Mouse (Mus musculus): ENCODE results near the gene Inpp5b.
A peak's percentile ranks its signal among the peaks of the same experiment; 100 is the strongest.

Gene Inpp5b

DNA sequence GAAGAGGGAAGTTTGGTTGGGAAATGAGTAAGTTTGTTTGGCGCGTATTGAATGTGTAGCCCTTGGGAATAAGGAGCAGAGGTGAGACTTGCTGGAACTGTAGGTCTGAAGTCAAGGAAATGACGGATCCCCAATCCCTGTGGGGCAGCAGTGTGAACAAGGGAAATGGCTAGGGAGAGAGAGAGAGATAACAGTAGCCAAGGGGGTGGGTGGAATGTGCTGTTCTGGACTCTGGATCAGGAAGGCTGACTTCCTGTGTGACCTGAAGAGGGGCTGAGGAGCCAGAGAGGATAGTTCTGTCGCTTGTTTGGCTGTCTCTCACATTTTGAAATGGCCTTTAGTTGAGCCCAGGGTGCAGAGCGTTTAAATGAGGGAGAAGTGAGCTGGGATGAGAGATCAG, 66.9 kb downstream of the Inpp5b start:
- DNase-seq (ENCODE audit: extremely low read depth, insufficient read length, low spot score) = no peak

DNA sequence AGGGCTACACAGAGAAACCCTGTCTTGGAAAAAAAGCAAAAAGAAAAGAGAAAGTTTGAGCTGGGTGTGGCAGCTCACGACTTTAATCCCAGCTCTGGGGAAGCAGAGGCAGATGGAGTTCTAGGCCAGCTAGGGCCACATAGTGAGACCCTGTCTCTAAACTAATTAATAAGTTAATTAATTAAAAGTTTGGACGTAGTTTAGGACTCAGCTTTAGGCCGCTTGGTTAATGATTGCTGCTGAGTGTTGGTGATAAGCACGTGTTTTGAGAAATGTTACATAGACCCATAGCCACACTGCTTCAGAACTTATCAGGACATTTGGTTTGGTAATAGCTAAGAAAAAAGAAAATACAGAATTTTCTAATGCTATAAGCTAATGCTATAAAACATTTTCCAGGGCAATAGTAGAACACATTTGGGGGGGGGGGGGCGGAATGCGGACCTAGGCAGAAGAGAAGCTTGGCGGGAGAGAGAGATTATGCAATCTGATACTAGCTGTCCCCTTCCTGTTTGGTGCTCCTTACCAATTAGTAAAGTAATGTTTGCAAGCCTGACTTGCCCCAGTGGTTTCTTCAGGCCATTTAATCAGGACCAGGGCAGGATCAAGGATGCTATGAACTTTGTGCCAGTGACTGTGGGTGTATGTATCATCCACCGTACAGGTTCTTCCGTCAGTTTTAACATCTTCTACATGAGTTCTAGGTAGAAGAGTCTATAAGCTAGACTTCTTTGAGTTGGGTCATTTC, 67.7 kb downstream of the Inpp5b start:
- no peak for DNase-seq (ENCODE audit: extremely low read depth, insufficient read length, low spot score)

DNA sequence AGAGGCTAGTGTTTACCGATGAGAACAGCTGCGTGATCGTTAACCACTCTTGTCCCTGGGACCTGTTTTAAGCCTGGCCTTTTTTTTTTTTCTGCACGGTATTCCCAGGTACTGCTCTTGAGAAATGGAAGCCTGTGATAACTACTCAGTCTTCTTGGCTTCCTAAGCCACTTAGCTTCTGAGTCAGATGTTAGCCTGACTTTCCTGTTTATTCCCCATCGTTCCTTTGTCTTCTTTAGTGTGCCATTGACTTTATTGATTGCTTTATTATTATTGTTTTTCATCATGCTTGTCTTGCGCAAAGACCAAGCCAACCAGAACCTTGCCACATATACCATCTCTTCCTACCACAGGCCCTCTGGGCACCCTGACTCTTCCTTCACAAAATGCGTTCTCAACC, 68.4 kb downstream of the Inpp5b start:
- DNase-seq (ENCODE audit: extremely low read depth, insufficient read length, low spot score) = no peak

DNA sequence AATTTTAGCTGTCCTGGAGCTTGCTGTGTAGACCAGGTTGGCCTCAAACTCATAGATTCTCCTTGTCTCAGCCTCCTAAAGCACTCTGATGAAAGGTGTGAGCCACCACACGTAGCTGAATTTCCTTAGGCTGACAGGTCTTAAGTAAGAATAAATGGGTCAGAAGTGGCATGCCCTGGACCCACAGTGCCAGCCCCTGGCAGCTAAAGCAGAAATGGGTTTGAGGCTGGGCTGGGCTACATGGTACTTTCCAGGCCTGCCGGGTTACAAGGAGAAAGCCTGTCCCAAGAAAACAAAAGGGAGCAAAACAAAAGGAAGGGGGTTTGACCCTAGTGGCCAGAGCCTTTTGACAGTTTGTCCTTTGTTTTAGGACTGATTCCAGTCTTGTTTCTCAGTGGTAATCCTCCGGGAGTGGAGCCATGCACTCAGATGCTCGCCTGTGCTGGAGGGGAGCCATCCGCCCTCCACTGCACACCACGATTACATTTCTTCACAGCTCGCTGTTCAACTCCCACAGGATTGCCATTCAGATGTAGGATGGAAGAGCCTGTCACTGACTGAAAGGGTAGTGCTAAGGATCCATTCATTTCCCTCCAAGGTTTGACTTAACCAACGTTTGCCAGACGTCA, 69.8 kb downstream of the Inpp5b start:
- no peak for DNase-seq (ENCODE audit: extremely low read depth, insufficient read length, low spot score)

DNA sequence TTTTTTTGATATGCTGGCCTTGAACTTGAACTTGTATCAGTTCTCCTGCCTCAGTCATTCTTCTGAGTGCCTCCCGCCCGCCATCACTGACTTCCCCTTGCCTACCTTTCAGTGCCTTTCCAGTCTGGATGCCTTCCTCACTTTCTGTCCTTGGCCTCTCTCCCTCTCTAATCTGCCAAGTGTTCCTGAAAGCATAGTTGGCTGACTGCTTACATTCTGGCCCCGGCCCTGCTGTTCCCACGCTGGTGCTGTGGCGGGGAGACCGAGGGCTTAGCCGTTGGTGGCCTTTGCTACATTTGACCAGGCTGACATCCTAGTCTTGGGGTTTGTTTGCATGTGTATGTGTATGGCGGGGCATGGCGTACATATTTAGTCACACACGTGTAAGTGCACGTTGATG, 74.3 kb downstream of the Inpp5b start:
- DNase-seq (ENCODE audit: extremely low read depth, insufficient read length, low spot score) = no peak

DNA sequence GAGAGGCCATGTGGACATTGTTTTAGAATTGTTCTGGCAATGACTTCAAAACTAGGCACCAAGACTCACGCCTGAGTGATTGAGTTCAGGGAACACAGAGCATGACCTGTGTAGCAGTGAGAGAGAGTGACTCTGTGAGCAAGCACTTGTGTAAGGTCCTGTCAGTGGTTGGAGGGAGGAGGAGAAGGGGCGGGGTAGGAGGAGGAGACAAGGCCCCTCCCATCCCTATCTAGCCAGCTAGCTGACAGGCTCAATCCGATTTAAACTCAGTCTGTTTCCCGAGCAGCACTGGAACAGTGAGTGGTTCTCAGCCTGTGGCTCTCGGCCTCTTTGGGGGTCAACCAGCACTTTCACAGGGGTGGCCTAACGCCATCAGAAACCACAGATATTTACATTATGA, 76.2 kb downstream of the Inpp5b start:
- peak; percentile 47 for DNase-seq (ENCODE audit: extremely low read depth, insufficient read length, low spot score)

DNA sequence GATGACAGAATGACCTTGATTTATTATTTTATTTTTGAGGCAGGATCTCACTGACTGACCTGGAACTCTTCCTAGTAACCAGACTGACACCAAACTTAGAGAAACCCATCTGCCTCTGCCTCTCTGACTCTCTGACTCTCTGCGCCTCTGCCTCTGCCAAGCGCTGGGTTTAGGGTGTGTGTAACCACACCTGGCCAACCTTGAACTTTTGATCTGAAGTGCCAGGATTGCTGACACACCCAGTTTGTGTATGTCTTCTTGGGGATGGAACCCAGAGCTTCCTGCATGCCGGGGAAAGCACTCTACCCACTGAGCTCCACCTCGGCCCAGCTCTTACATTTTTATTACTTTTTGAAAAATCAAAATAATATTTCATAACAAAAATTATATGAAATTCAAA, 77.2 kb downstream of the Inpp5b start:
- DNase-seq (ENCODE audit: extremely low read depth, insufficient read length, low spot score) = no peak

DNA sequence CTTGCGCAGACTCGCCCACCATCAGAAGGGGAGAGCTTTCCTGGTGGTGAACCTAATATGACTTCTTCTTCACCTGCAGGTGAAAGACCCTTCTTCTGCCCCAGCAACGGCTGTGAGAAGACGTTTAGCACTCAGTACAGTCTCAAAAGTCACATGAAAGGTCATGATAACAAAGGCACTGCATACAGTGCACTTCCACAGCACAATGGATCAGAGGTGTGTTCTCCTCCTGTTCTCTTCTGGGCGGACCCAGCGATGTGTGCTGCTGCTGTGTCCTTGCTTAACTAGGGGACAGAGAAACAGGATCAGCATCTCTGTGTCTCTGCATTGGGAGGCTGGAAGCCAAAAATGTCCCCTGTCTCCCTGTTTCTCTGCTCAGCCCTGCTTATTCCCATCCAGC, 83.3 kb downstream of the Inpp5b start:
- DNase-seq (ENCODE audit: extremely low read depth, insufficient read length, low spot score) = no peak

DNA sequence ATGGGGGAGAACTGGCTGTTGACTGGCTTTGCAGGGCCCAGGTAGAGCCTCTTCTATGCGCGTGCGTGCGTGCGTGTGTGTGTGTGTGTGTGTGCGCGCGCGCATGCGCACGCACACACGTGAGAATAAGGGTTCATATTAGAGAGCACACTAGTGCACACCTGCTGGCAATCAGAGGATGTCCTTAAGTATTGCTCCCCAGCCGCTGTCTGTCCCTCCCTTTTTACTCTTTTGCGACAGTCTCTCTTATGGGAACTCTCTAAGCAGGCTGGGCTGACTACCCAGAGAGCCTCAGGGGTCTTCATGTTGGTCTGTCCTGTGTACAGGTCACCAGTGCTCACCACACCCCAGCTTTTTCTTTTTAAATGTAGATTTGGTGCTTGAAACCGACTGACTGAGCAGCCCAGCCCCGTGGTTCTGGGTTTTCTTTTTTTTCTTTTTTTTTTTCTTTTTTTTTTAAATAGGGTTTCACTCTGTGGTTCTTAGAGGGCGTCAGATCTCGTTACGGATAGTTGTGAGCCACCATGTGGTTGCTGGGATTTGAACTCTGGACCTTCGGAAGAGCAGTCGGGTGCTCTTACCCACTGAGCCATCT, 83.8 kb downstream of the Inpp5b start:
- no peak for DNase-seq (ENCODE audit: extremely low read depth, insufficient read length, low spot score)

DNA sequence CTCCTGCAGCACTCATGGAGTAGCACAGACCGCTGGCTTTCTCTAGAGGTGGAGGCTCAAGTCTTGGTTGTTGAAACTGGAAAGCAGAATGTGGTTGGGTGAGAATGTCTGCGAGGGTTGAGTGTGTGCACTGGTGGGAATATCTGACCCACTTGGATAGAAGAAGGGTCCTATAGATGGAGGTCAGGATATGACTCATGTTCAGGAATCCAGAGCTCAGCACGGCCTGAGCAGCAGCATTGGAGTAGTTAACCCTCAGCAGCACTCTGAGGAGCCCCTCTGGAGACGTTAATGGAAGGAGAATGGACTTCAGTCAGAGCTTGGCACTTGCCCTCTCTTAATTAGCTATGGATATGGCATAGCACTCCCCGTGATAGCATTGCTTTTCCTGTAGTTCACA, 88.0 kb downstream of the Inpp5b start:
- DNase-seq (ENCODE audit: extremely low read depth, insufficient read length, low spot score) = peak; percentile 35

DNA sequence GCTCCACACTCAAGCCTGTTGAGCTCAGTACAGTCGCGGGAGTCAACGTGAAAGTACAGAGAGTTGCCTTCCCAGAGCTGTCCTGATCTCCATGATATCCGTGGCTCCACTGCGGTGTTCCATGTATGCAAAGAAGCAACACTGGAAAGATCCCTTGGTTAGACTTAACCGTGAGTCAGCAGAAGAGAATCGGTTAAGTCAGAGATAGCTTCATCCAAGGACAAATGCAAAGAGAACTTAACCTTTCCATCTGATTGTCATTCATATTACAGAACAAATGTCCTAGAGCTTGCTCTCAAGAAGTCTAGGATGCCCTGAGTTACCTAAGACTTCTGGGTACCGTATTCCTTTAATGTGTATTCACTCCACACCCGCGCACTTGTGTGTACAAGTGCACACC, 91.1 kb downstream of the Inpp5b start:
- no peak for DNase-seq (ENCODE audit: extremely low read depth, insufficient read length, low spot score)

DNA sequence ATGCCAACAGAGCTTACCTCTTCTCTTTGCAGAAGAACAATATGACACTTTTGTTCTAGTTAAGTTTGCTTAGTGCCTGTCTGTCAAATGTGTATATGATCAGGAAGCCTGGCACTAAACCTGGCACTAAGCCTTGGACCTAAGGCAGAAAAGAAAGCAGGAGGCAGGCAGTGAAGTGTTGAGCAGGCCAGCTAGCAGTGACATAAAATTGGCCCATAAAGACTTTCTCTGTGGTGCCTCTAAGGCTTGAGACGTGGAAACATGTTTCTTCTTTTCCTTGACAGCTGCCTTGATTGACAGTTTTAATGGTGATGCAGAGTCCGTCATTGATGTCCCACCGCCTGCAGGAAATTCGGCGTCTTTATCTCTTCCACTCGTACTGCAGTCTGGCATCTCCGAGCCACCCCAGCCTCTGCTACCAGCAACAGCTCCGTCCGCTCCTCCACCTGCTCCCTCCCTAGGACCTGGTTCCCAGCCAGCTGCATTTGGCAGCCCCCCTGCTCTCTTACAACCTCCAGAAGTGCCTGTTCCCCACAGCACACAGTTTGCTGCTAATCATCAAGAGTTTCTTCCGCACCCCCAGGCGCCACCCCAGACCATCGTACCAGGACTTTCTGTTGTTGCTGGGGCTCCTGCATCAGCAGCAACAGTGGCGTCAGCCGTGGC, 96.5 kb downstream of the Inpp5b start:
- DNase-seq (ENCODE audit: extremely low read depth, insufficient read length, low spot score) = no peak

DNA sequence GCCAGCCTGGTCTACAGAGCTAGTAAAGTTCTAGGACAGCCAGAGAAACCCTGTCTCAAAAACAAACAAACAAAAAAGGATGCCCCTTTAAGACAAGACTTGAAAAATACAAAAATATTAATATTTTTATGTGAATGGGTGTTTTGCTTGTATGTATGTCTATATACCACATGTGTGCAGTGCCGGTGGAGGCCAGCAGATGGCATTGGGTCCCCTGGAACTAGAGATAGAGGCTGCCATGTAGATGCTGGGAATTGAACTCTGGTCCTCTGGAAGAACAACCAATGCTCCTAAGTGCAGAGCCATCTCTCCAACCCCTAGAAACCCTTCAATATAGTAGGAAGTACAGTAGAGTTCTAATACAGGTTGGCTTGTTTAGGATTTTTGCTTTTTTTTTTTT, 99.3 kb downstream of the Inpp5b start:
- no peak for DNase-seq (ENCODE audit: extremely low read depth, insufficient read length, low spot score)

DNA sequence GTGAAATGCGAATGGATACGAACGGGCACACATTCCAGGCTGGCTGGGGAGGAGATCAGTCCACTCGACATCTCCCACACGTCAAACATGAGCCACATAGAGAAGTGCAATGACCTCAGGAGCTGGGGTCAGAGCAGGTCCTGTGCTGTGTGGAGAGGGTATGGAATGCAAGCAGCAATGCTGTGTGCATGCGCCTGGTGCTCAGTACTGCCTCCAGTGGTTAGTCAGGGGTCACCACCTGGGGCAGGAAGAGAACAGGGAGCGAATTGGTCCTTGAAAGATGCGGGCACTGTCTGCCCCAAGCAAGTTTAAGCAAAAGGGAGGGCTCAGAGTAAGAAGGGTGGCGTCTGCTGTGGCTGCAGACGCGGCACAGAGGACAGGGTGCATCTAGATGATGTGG, 101.8 kb downstream of the Inpp5b start:
- DNase-seq (ENCODE audit: extremely low read depth, insufficient read length, low spot score) = no peak

DNA sequence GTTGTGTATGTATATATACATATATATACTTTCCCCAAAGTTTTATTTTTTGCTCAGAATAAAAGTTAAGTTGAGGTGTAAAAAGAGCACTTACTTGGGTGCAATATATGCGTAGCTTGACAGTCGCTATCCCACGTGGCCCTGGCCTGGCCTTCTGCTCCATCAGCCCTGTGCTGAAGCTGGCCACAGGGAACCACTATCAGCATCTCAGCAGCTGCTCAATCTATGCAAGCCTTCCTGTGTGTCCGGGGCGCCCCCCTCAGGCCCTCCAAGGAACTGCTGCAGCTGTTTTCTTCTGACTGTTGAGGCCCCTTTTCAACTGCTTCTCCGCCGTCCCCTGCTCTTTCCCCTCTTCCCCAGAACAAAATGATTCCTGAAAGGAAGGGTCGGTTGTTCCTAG, 105.9 kb downstream of the Inpp5b start:
- peak; percentile 46 for DNase-seq (ENCODE audit: extremely low read depth, insufficient read length, low spot score)

DNA sequence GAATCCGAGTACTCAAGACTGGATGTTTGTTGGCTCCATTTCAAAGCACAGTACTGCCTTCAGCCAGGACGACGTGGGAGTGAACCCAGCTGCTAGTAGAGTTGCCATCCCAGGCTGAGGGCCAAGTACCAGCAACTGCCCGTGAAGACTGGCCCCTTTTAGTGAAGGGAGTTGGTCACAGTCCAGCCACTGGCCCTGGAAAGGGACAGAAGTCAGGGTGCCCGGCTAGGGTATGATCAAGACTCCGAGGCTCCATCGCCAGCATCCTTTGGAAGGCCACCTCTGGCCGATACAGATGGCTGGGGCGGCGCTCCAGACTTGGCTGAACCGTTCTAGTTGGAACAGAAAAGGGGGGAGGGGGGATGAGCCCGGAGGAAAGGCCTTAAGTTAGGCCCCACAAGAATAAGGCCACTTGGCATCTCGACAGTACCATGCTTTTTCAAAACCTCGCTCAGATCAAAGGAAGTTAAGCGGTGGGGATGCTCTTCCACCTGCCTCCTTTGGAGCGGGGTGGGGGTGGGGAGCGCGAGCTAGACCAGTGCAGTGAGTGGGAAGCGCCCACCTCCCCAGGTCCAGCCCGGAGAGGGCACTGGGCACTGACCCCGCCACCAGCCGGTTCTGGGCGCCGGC, 108.1 kb downstream of the Inpp5b start:
- DNase-seq (ENCODE audit: extremely low read depth, insufficient read length, low spot score) = peak; percentile 74

DNA sequence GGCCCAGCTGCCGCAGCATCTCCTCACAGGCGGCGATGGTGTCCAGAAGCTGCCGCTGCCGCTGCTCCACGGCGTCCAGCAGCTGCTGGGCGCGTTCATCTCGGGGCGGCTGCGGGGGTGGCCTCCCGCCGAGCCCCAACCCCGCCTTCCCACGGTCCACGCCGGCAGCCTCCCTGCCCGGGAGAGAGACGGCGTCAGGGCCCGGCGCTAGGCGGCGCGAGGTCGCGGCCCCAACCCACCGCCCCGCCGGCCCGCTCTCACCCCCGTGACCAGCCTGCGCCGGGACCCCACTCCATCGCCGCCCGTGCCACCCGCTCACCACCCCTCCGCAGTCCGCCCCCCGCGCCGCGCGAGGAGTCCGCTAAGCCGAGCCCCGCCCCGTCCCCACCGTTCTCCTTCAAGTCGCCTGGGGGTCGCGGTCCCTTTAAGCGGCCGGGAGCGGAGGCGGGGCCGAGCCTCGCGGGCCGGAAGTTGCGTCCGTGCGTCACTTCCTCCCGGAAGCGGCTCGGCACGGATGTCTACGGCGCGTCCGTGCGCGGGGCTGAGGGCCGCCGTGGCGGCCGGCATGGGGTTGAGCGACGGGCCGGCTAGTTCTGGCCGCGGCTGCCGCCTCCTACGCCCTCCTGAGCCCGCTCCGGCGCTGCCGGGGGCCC, 108.7 kb downstream of the Inpp5b start, which contains the start of gene Yrdc:
Yrdc (plus strand) TSS at position 419 of the 653 bp plus-strand sequence.
- DNase-seq (ENCODE audit: extremely low read depth, insufficient read length, low spot score) = peak; percentile 95

All from 3134 (cell line).